Mouse (Mus musculus) lung, embryonic 14.5 days (tissue): ENCODE results near the gene Thsd4. TPM values are rescaled to one million over a fixed set of nuclear protein-coding genes. Genes with fewer than 3 reads are reported as not detected.
"Not testable (repeated sequence)": the region's sequence is repeated elsewhere in the genome, so short reads cannot be mapped to it uniquely, and the experiment has no call there.

ENCODE experiments used
- ATAC-seq: fragments of 200-750 bp; cut with Nextera tagmentation; 2 replicates; pipeline ENCODE4 v1.8.0; 2017; ENCODE audit warnings: mild to moderate bottlenecking, moderate TSS enrichment, moderate library complexity; ENCODE audit not compliant: insufficient read depth
- DNase-seq: peaks from one replicate; pipeline ENCODE4 v3.0.0-alpha.2; 2015
- H3K27ac ChIP-seq: fragments of 300-500 bp; sonication (generic); 2 replicates; pipeline ENCODE4 v1.5.1; 2014; ENCODE audit warnings: low read depth, mild to moderate bottlenecking, moderate library complexity
- H3K27me3 ChIP-seq: fragments of 300-500 bp; sonication (generic); 2 replicates; pipeline ENCODE4 v1.6.1; 2014; ENCODE audit warnings: low read length, control low read depth; ENCODE audit not compliant: insufficient read depth
- H3K36me3 ChIP-seq: fragments of 300-500 bp; sonication (generic); 2 replicates; pipeline ENCODE4 v1.6.1; 2014; ENCODE audit warnings: control low read depth; ENCODE audit not compliant: insufficient read depth
- H3K4me1 ChIP-seq: fragments of 300-500 bp; sonication (generic); 2 replicates; pipeline ENCODE4 v1.6.1; 2014; ENCODE audit warnings: antibody characterized with exemption, control low read depth; ENCODE audit not compliant: insufficient read depth
- H3K4me2 ChIP-seq: fragments of 300-500 bp; sonication (generic); 2 replicates; pipeline ENCODE4 v1.6.1; 2014; ENCODE audit warnings: mild to moderate bottlenecking
- H3K4me3 ChIP-seq: fragments of 300-500 bp; sonication (generic); 2 replicates; pipeline ENCODE4 v1.5.1; 2014; ENCODE audit warnings: low read depth, low read length
- H3K9ac ChIP-seq: fragments of 300-500 bp; sonication (generic); 2 replicates; pipeline ENCODE4 v1.6.1; 2014
- H3K9me3 ChIP-seq: fragments of 300-500 bp; sonication (generic); 2 replicates; pipeline ENCODE4 v1.6.1; 2016; ENCODE audit warnings: low read depth, low read length, control low read depth
- CTCF ChIP-seq: IDR thresholded peaks from 2 replicates; pipeline ENCODE4 v1.5.1; 2016; ENCODE audit warnings: antibody characterized with exemption, low read depth
- WGBS: fragments of 180-500 bp; shearing (Covaris S2); extraction: QIAGEN DNeasy Blood & Tissue Kit; methylation state at CpG from one replicate; pipeline ENCODE4 v1.1.7; 2014; 5-methylcytosine and 5-hydroxymethylcytosine counted together
- polyA plus RNA-seq: library from polyadenylated mRNA; unstranded; fragments of >200 nt; fragmentation: Nextera tagmentation; extraction: Ambion mirVana; gene quantifications from 2 replicates; pipeline ENCODE4 v1.2.1, GENCODE M21; 2014

The Thsd4 gene
- polyA plus RNA-seq, 1 experiment from 2014 or later = 18.5 TPM

DNA sequence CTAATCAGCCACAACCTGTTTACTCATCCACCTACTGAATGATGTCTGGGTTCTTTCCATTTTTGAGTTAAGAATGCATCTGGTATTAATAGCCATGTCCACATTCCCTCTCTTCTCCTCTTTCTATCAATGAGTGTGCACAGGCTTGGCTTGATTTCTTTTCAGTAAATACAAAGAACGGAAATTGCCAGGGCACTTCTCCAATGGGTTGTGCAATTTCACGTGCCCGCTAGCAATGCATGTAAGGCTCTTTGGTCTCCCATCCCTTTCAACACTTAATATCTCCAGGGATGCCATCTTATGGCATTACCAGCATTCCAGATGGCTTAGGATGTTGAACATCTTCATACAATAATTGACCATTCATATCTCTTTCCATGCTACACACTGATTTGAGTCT is 345.5 kb downstream of the Thsd4 start:
- H3K4me3 ChIP-seq = no peak overlapping the region
- peaks cover 6% of the 10 kb centered on the region; the same call in 1 of the 2 replicates for H3K4me1 ChIP-seq
- H3K27me3 ChIP-seq = no peaks in the 10 kb centered on the region
- no peak overlapping the region for H3K4me2 ChIP-seq
- no peak for DNase-seq
- no peaks in the 10 kb centered on the region for H3K9me3 ChIP-seq
- H3K9ac ChIP-seq = no peak overlapping the region
- WGBS = 85% methylated on average over 3 of the region's 3 CpGs
- TF ChIP-seq CTCF = no peak
- ATAC-seq = no peak
- H3K27ac ChIP-seq = no peak overlapping the region
- no peaks in the 10 kb centered on the region for H3K36me3 ChIP-seq

DNA sequence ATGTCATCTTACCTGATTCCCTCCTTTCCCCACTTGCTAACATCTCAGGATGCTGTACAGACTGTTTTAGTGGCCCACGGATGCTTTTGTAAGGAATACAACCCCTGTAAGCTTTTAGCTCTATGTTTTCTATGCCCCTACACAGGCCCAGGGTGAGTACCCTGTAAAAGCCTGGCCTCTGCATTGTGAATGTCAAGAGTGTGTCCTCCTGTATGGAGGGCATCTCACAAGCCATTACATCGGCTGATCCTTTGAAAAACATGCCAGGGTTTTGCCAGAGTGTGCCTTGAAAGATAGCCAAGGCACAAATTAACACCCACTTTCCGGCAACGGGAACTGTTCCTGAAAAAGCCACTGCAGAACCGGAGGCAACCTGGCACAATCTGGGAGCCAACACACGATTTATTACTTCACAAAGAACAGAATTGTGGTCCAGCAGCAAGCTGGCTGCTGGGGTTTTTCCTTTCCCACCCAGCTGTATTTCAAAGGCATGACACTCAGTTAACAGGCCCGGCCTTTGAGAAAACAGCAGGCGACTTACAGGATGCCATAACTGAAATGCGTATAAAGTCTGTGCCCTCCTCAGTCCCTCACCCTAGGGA is 349.3 kb downstream of the Thsd4 start:
- DNase-seq = peak; percentile 23
- not testable (repeated sequence) for H3K27ac ChIP-seq, H3K27me3 ChIP-seq, H3K4me3 ChIP-seq, H3K9me3 ChIP-seq, H3K36me3 ChIP-seq, H3K4me1 ChIP-seq, H3K4me2 ChIP-seq, ATAC-seq
- 46% methylated on average over 9 of the region's 9 CpGs for WGBS
- 0 out of 2 replicates have a peak overlapping the region, but pooled peaks have one; percentile 4 for H3K9ac ChIP-seq

DNA sequence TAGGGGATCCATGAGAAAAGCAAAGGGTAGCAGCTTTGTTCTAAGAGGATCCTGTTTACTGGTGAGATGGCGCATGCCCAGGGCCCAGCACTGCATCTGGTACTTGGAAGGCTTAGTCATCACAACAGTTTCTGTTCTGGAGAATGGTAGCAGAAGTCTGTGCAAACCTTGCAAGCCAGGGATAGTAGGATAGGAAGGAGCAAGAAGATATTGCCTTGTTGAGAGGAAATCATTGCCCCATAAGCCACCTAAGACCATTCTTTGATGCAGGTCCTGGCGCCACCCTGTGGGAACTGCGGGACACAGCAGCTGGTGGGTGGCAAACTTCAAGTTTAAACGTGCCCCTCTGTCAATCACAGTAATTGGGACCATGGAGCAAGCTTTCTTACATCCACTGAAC is 354.9 kb downstream of the Thsd4 start:
- Histone ChIP-seq H3K4me3 (no peak overlapping the region), H3K9me3 (no peaks in the 10 kb centered on the region), H3K27me3 (no peaks in the 10 kb centered on the region), H3K27ac (no peak overlapping the region), H3K36me3 (no peaks in the 10 kb centered on the region), H3K4me1 (no peaks in the 10 kb centered on the region), H3K4me2 (no peak overlapping the region), H3K9ac (no peak overlapping the region)
- peak; percentile 61 for TF ChIP-seq CTCF
- WGBS = 74% methylated on average over 4 of the region's 4 CpGs
- DNase-seq (peak; percentile 39), ATAC-seq (no peak)

DNA sequence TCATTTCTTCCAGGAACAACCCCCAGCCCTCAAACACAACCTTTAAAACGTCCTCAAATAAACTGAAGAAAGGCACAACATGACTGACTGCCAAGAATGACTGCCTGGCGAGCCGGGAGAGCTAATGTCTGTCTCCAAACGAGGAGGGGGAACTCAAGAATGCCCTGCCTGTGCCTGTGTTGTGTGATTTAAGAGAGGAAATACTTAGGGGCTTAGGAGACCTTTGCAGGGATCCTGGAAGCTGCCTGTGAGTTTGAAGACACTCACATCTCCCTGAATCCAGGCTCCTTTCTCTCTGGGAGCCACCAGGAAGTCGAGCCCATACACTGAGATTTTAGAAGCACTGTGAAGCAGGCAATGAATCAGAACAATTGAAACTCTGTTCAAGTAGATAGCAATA is 361.0 kb downstream of the Thsd4 start:
- H3K27ac ChIP-seq = peak overlapping the region; percentile 30; the same call in 1 of the 2 replicates
- ATAC-seq = no peak
- WGBS = 10% methylated on average over 5 of the region's 5 CpGs
- no peaks in the 10 kb centered on the region; the same call in 1 of the 2 replicates for H3K4me1 ChIP-seq
- no peaks in the 10 kb centered on the region for H3K27me3 ChIP-seq
- DNase-seq = peak; percentile 43
- no peak for TF ChIP-seq CTCF
- H3K4me2 ChIP-seq = no peak overlapping the region
- no peaks in the 10 kb centered on the region for H3K9me3 ChIP-seq
- H3K4me3 ChIP-seq = no peak overlapping the region
- H3K9ac ChIP-seq = no peak overlapping the region
- no peaks in the 10 kb centered on the region for H3K36me3 ChIP-seq

DNA sequence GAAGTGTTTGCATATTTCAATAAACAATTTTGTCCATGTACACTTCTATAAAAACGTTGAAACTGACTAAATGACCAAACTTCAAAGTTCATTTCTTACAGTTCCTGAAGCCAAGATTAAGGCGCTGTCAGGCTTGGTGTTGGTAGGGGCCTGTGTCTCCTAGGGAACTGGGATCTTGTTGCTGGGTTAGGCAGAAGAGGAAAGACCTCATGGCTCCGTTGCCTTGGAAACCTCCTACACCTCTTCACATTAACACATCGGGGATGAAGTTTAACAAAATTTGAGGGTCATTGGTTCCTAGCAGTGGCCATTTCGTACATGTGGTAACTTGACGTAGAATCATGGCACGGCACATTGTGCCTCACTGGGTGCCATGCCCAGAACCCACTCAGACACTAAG is 361.7 kb downstream of the Thsd4 start:
- Histone ChIP-seq H3K9me3 (no peaks in the 10 kb centered on the region), H3K4me3 (no peak overlapping the region), H3K27me3 (no peaks in the 10 kb centered on the region), H3K27ac (no peak overlapping the region; the same call in 1 of the 2 replicates), H3K36me3 (no peaks in the 10 kb centered on the region), H3K9ac (no peak overlapping the region), H3K4me2 (no peak overlapping the region), H3K4me1 (no peaks in the 10 kb centered on the region; the same call in 1 of the 2 replicates)
- TF ChIP-seq CTCF = no peak
- DNase-seq = peak; percentile 47
- no peak for ATAC-seq
- WGBS = 65% methylated on average over 7 of the region's 7 CpGs

DNA sequence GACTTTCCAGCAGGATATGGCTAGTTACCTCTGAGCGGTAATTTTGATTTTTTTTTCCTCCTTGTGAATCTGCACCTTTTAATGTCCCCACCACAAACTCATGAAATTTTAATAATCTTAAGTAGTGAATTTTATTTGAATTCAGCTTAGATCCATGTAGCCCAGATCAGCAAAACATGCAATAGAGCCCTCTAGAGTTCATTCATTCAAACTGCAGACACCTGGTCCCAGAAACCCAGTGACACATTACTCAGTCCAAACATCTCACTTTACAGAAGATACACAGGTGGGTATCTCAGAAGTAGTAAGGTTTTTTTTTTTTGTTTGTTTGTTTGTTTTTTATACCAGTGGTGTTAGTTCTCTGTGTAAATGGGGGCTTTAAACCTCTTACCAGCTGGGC is 368.9 kb downstream of the Thsd4 start:
- Histone ChIP-seq H3K4me3 (no peak overlapping the region), H3K4me1 (no peaks in the 10 kb centered on the region), H3K36me3 (no peaks in the 10 kb centered on the region), H3K27ac (peak overlapping the region; percentile 83; the same call in 1 of the 2 replicates), H3K4me2 (no peak overlapping the region), H3K9me3 (no peaks in the 10 kb centered on the region), H3K27me3 (no peaks in the 10 kb centered on the region), H3K9ac (no peak overlapping the region)
- whole genome bisulfite sequencing = 89% methylated on average over 1 of the region's 1 CpGs
- DNase-seq = no peak
- TF ChIP-seq CTCF = peak; percentile 13
- ATAC-seq = no peak

DNA sequence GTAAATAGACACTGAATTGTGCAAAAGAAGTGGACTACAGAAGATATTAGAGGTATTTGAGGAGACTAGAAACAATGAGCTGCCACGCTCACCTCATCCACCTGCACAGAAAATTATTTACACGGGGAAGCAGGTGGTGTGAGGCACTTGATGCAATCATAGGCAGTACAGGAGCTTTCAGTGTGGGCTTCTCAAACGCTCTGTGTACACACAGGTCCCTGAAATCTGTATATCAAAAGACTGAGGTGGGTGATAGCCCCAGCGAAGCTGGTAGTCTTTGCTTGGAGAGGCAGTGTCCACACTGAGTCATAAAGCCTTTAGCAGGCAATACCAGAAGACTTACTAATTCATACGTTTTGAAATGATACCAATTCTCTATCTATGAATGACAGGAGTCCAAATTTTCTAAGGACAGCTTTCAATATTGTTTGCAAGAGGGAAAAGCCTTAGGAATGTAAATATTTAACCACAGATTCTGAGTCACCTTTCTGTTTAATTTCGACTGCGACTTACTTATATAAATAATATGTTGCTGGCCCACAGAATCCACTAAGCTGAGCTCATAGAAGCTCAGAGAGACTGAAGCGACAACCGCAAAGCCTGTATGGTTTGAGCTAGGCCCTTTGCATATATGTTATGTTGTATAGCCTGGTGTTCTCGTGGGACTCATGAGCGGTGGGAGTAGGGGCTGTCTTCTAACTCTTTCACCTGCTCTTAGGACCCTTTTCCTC is 369.8 kb downstream of the Thsd4 start:
- no peak for TF ChIP-seq CTCF
- no peaks in the 10 kb centered on the region for H3K4me1 ChIP-seq
- H3K4me3 ChIP-seq = no peak overlapping the region
- no peaks in the 10 kb centered on the region for H3K9me3 ChIP-seq
- WGBS = 58% methylated on average over 11 of the region's 11 CpGs
- ATAC-seq = peak; percentile 75
- H3K27me3 ChIP-seq = no peaks in the 10 kb centered on the region
- peak; percentile 43 for DNase-seq
- H3K9ac ChIP-seq = no peak overlapping the region
- H3K36me3 ChIP-seq = no peaks in the 10 kb centered on the region
- no peak overlapping the region for H3K4me2 ChIP-seq
- peak overlapping the region; percentile 83 for H3K27ac ChIP-seq
